Mouse (Mus musculus) bone marrow macrophage, adult 2 months (primary cell): ENCODE results near the gene Hipk2. TPM values are rescaled to one million over a fixed set of nuclear protein-coding genes. Genes with fewer than 3 reads are reported as not detected.

Experiments
- H3K27ac ChIP-seq: 2 replicates; pipeline ENCODE4 v1.5.1; 2012; ENCODE audit warnings: low read depth, low read length; ENCODE audit not compliant: insufficient read depth
- H3K4me1 ChIP-seq: 2 replicates; pipeline ENCODE4 v1.6.1; 2012; ENCODE audit warnings: low read length; ENCODE audit not compliant: control insufficient read depth, insufficient read depth
- H3K4me3 ChIP-seq: 2 replicates; pipeline ENCODE4 v1.5.1; 2012; ENCODE audit warnings: mild to moderate bottlenecking, low read length, moderate library complexity; ENCODE audit not compliant: insufficient read depth
- CTCF ChIP-seq: IDR thresholded peaks from 2 replicates; pipeline ENCODE4 v1.5.1; 2012; ENCODE audit warnings: low read depth, mild to moderate bottlenecking, low read length, moderate library complexity
- POLR2A ChIP-seq: IDR thresholded peaks from 2 replicates; pipeline ENCODE4 v1.6.1; 2012; ENCODE audit warnings: mild to moderate bottlenecking, low read depth, low read length, borderline replicate concordance
- polyA plus RNA-seq: library from polyadenylated mRNA; stranded (reverse); fragments of >200 nt; gene quantifications from 2 replicates; pipeline ENCODE4 v1.2.4, GENCODE M21; 2012; ENCODE audit not compliant: missing spikeins, insufficient read depth, insufficient read length

The Hipk2 gene
- polyA plus RNA-seq, 1 experiment, result 20.9 TPM

- no peak for TF ChIP-seq CTCF
- H3K27ac ChIP-seq, result 0 out of 2 replicates have a peak overlapping the region, but pooled peaks have one; percentile 0
- H3K4me3 ChIP-seq, result no peak overlapping the region
- H3K4me1 ChIP-seq, result peaks cover 39% of the 10 kb centered on the region
Measured at GRCm38 (mm10) chr6:38785747-38786146, 90.2 kb downstream of the Hipk2 start.

GRCm38 (mm10) chr6:38779411-38779810, 96.6 kb downstream of the Hipk2 start:
- H3K4me3 ChIP-seq, result no peak overlapping the region
- H3K27ac ChIP-seq, result no peak overlapping the region
- peaks cover 9% of the 10 kb centered on the region for H3K4me1 ChIP-seq
- TF ChIP-seq CTCF (no peak), POLR2A (no peak)

DNA sequence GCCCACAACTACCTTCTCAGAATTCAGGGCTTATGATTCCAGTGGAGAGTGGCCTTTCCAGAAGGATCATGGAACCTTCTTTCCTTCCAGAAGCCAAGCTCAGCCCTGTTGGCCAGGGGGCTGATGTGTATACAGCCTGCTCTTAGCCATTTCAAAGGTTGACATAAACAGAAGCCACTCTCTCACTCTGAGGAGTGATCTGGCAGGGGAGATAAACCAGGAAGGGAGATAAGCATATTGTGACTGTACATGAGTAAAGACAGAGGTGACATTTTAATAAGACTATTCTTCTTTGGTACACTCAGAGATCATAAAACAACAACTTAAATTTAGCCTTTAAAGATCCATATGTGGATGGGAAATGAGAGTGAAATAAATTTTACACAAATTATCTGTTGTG, 97.1 kb downstream of the Hipk2 start:
- TF ChIP-seq CTCF (no peak), POLR2A (no peak)
- H3K4me1 ChIP-seq, result peaks cover 10% of the 10 kb centered on the region
- no peak overlapping the region for H3K4me3 ChIP-seq
- H3K27ac ChIP-seq, result no peak overlapping the region

GRCm38 (mm10) chr6:38776000-38776584, 99.9 kb downstream of the Hipk2 start:
- Histone ChIP-seq H3K4me3 (no peak overlapping the region), H3K27ac (no peak overlapping the region), H3K4me1 (peaks cover 3% of the 10 kb centered on the region; the same call in 1 of the 2 replicates)
- TF ChIP-seq POLR2A (no peak), CTCF (no peak)

GRCm38 (mm10) chr6:38772836-38773518, 103.0 kb downstream of the Hipk2 start:
- Histone ChIP-seq H3K27ac (no peak overlapping the region), H3K4me1 (peaks cover 3% of the 10 kb centered on the region; the same call in 1 of the 2 replicates), H3K4me3 (no peak overlapping the region)
- TF ChIP-seq POLR2A, result no peak
- no peak for TF ChIP-seq CTCF

- Histone ChIP-seq H3K4me3 (no peak overlapping the region), H3K27ac (no peak overlapping the region), H3K4me1 (peaks cover 3% of the 10 kb centered on the region; the same call in 1 of the 2 replicates)
- TF ChIP-seq POLR2A (no peak), CTCF (no peak)
Measured at GRCm38 (mm10) chr6:38771061-38771667, 104.8 kb downstream of the Hipk2 start.

GRCm38 (mm10) chr6:38769627-38770026, 106.3 kb downstream of the Hipk2 start:
- no peak overlapping the region for H3K4me3 ChIP-seq
- H3K4me1 ChIP-seq, result peaks cover 7% of the 10 kb centered on the region
- TF ChIP-seq POLR2A, result no peak
- TF ChIP-seq CTCF, result no peak
- H3K27ac ChIP-seq, result no peak overlapping the region

GRCm38 (mm10) chr6:38762588-38763265, 113.2 kb downstream of the Hipk2 start:
- H3K4me1 ChIP-seq, result peaks cover 13% of the 10 kb centered on the region
- no peak overlapping the region for H3K4me3 ChIP-seq
- H3K27ac ChIP-seq, result no peak overlapping the region
- TF ChIP-seq CTCF (no peak), POLR2A (no peak)

GRCm38 (mm10) chr6:38762006-38762405, 114.0 kb downstream of the Hipk2 start:
- H3K27ac ChIP-seq, result no peak overlapping the region
- H3K4me1 ChIP-seq, result peaks cover 13% of the 10 kb centered on the region
- TF ChIP-seq CTCF (no peak), POLR2A (no peak)
- H3K4me3 ChIP-seq, result no peak overlapping the region
